Mouse (Mus musculus) embryonic fibroblast, embryonic 13.5 days (primary cell): ENCODE data around the gene Neurl2.

Experiments used
- CTCF ChIP-seq: IDR thresholded peaks from 2 replicates; pipeline ENCODE4 v1.5.1; 2011; ENCODE audit warnings: mild to moderate bottlenecking, control low read depth, low read length, moderate library complexity, borderline replicate concordance; ENCODE audit not compliant: insufficient read depth
- POLR2A ChIP-seq: IDR thresholded peaks from 2 replicates; pipeline ENCODE4 v1.6.1; 2011; ENCODE audit warnings: low read depth, mild to moderate bottlenecking, control low read depth, low read length, moderate library complexity

DNA sequence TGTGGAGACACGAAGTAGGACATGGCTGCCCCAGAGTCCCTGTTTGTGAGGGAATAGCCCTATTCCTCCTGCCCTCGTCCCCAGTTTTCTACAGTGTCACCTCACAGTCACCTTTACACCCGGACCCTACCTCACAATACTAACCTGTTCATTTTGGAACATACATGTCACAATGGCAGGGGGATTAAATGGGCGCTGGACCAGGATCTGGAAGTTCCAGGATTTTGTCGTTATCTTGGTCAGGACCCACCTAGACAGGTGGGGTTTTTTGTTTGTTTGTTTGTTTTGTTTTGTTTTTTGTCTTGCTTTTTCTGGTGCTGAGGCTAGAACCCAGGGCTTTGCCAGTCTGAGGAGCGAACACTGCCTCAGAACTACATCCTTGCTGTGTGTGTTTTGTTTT lies 4.8 kb downstream of the Neurl2 start, which contains the start of gene Spata25:
- TF ChIP-seq POLR2A (no peak), CTCF (no peak)
